Comparison of ENCODE assay signal across 22 mouse cellular contexts in the genomic region with DNA sequence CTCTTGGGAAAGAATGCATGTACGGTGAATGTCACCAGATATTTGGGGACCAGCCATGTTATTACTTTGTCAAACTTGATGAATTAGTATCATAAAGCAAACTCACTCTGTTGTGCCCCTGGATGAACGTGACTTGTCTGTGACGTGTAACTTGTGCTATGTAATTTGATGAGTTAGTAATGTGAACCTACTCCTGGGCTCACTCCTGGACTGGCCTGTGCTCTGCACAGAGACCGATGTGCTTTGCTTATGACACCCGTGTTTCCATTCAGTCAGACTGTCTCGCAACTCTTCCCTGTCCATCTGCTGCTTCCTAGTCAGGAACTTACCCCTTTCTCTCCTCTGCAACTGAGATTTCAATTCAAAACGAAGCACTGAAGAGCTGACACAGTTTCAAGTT. TPM values are rescaled to one million over a fixed set of nuclear protein-coding genes. Genes with fewer than 3 reads are reported as not detected.
A peak's percentile ranks its signal among the peaks of the same experiment; 100 is the strongest.
DNase-seq lines count a peak whose midpoint lies in the region; ATAC-seq and TF ChIP-seq lines count a peak whose summit lies in the region.
"Had no signal": no experiment of that assay in that cellular context is flagged by ENCODE, and none has a peak within 500 bp of the region (broad histone marks: within the 10 kb centered on the region; RNA-seq: fewer than 3 reads in every experiment).

No protein-coding gene starts in this region.

- no peak overlapping the region for H3K9ac ChIP-seq in heart, postnatal 0 days (replicated peaks; ENCODE audit: low read depth, low read length)
- no peak overlapping the region for H3K9ac ChIP-seq in lung, embryonic 16.5 days (ENCODE audit: low read length)
- H3K9ac ChIP-seq: embryonic facial prominence, embryonic 12.5 days; forebrain, embryonic 15.5 days; liver, embryonic 14.5 days; midbrain, embryonic 12.5 days had no signal

- peaks cover 15% of the 10 kb centered on the region; the same call in 1 of the 2 replicates for H3K4me1 ChIP-seq in heart, embryonic 10.5 days
- peaks cover 21% of the 10 kb centered on the region for H3K4me1 ChIP-seq in heart, postnatal 0 days (ENCODE audit: control insufficient read depth, insufficient read depth)
- peaks cover 10% of the 10 kb centered on the region; the same call in 1 of the 2 replicates for H3K4me1 ChIP-seq in lung, embryonic 16.5 days (replicated peaks; ENCODE audit: control insufficient read depth, insufficient read depth, low read length)
- H3K4me1 ChIP-seq in limb, embryonic 10.5 days: peaks cover 8% of the 10 kb centered on the region; the same call in 1 of the 2 replicates
- H3K4me1 ChIP-seq: embryonic facial prominence, embryonic 12.5 days; midbrain, embryonic 12.5 days had no signal

- no peak for TF ChIP-seq CTCF in heart, postnatal 0 days (IDR thresholded peaks at IDR 0.05; ENCODE audit: low read depth)

- peak; percentile 55 for DNase-seq in heart, embryonic 10.5 days (ENCODE audit: low spot score)
- DNase-seq in heart, postnatal 4 days: no peak
- DNase-seq in heart, postnatal 0 days (ENCODE audit: low spot score): no peak
- no peak for DNase-seq in heart, adult 9 months (ENCODE audit: low spot score in 2 of 2)
- DNase-seq in lung, adult 18-20 months: no peak
- peak; percentile 22 for DNase-seq in limb, embryonic 10.5 days (ENCODE audit: low spot score)
- no peak for DNase-seq in thymus, postnatal 25 days
- DNase-seq: adrenal gland, postnatal 10 days; cerebellum, adult 9-11 months; gastrocnemius, postnatal 14 days; kidney, adult 18-20 months; kidney, postnatal 36 days; thymus, postnatal 4 days had no signal

- 81% methylated on average over 7 of the region's 7 CpGs for WGBS in heart, embryonic 10.5 days
- WGBS in heart, postnatal 0 days: 72% methylated on average over 7 of the region's 7 CpGs
- 62% methylated on average over 7 of the region's 7 CpGs for WGBS in lung, embryonic 16.5 days
- WGBS in limb, embryonic 10.5 days: 86% methylated on average over 7 of the region's 7 CpGs

- H3K4me3 ChIP-seq in heart, embryonic 10.5 days: no peak overlapping the region
- H3K4me3 ChIP-seq in heart, postnatal 0 days (ENCODE audit: low read depth, low read length): no peak overlapping the region
- H3K4me3 ChIP-seq in lung, embryonic 16.5 days (ENCODE audit: low read length): no peak overlapping the region
- no peak overlapping the region for H3K4me3 ChIP-seq in limb, embryonic 10.5 days
- H3K4me3 ChIP-seq: embryonic facial prominence, embryonic 12.5 days; forebrain, embryonic 15.5 days; hindbrain, embryonic 10.5 days; midbrain, embryonic 12.5 days had no signal

- H3K27ac ChIP-seq in heart, embryonic 10.5 days: peak overlapping the region; percentile 13; the same call in 1 of the 2 replicates
- H3K27ac ChIP-seq in heart, postnatal 0 days (ENCODE audit: low read depth): peak overlapping the region; percentile 91
- peak overlapping the region; percentile 67 for H3K27ac ChIP-seq in lung, embryonic 16.5 days (ENCODE audit: low read length)
- H3K27ac ChIP-seq in limb, embryonic 10.5 days: no peak overlapping the region
- H3K27ac ChIP-seq: embryonic facial prominence, embryonic 12.5 days; forebrain, embryonic 15.5 days; hindbrain, embryonic 10.5 days; hindbrain, postnatal 0 days; liver, embryonic 14.5 days; midbrain, embryonic 12.5 days had no signal

- H3K27me3 ChIP-seq in heart, embryonic 10.5 days (ENCODE audit: insufficient read depth, poor library complexity, severe bottlenecking): no peaks in the 10 kb centered on the region
- no peaks in the 10 kb centered on the region for H3K27me3 ChIP-seq in heart, postnatal 0 days (ENCODE audit: control insufficient read depth, insufficient read depth, low read length)
- no peaks in the 10 kb centered on the region for H3K27me3 ChIP-seq in lung, embryonic 16.5 days (ENCODE audit: control insufficient read depth, insufficient read depth, low read depth, low read length)
- H3K27me3 ChIP-seq in limb, embryonic 10.5 days (ENCODE audit: low read depth, poor library complexity, severe bottlenecking): no peaks in the 10 kb centered on the region
- H3K27me3 ChIP-seq: embryonic facial prominence, embryonic 12.5 days; forebrain, embryonic 15.5 days; midbrain, embryonic 12.5 days had no signal

- ATAC-seq in heart, postnatal 0 days (ENCODE audit: insufficient read depth, low read depth): no peak
- ATAC-seq in lung, embryonic 16.5 days (ENCODE audit: low read depth): 0 out of 2 replicates have a peak, but pooled peaks have one; percentile 42
- ATAC-seq: forebrain, embryonic 15.5 days; hindbrain, postnatal 0 days had no signal

- no peak overlapping the region for H3K4me2 ChIP-seq in heart, postnatal 0 days (ENCODE audit: low read depth, low read length)
- no peak overlapping the region for H3K4me2 ChIP-seq in lung, embryonic 16.5 days (ENCODE audit: low read depth, low read length)
- H3K4me2 ChIP-seq: embryonic facial prominence, embryonic 12.5 days; forebrain, embryonic 15.5 days; midbrain, embryonic 12.5 days had no signal

- H3K36me3 ChIP-seq in heart, embryonic 10.5 days: no peaks in the 10 kb centered on the region
- H3K36me3 ChIP-seq in heart, postnatal 0 days (replicated peaks; ENCODE audit: control insufficient read depth, insufficient read depth, low read length): no peaks in the 10 kb centered on the region
- H3K36me3 ChIP-seq in lung, embryonic 16.5 days (ENCODE audit: control insufficient read depth, insufficient read depth, low read length): no peaks in the 10 kb centered on the region
- H3K36me3 ChIP-seq in limb, embryonic 10.5 days: no peaks in the 10 kb centered on the region
- H3K36me3 ChIP-seq: embryonic facial prominence, embryonic 12.5 days; forebrain, embryonic 15.5 days; hindbrain, embryonic 10.5 days; midbrain, embryonic 12.5 days had no signal

- TF ChIP-seq EP300 in heart, postnatal 0 days (IDR thresholded peaks at IDR 0.05; ENCODE audit: low read depth): no peak

- H3K9me3 ChIP-seq in heart, embryonic 10.5 days: no peaks in the 10 kb centered on the region
- no peaks in the 10 kb centered on the region for H3K9me3 ChIP-seq in heart, postnatal 0 days (replicated peaks; ENCODE audit: control insufficient read depth, low read length)
- no peaks in the 10 kb centered on the region for H3K9me3 ChIP-seq in lung, embryonic 16.5 days (ENCODE audit: control insufficient read depth, low read length)
- H3K9me3 ChIP-seq in limb, embryonic 10.5 days (replicated peaks): no peaks in the 10 kb centered on the region
- H3K9me3 ChIP-seq: embryonic facial prominence, embryonic 12.5 days; forebrain, embryonic 15.5 days; G1E; hindbrain, embryonic 10.5 days; midbrain, embryonic 12.5 days had no signal

RNA-seq across cellular contexts. Expression of gene Msrb3, which starts 15.4 kb away (rescaled TPM):
- polyA plus RNA-seq in heart, embryonic 10.5 days (2016; fragmentation: Nextera tagmentation; extraction: Ambion mirVana): 15.4 and 20.6 TPM in 2 replicates
- 100 to 1,000 TPM; 154 to 177 TPM for total RNA-seq in heart, postnatal 4 days (2021)
- total RNA-seq in heart, postnatal 0 days (2014; rRNA removed; ENCODE audit: low replicate concordance): 122 and 134 TPM in 2 replicates
- 29.5 and 45.0 TPM in 2 replicates for polyA plus RNA-seq in heart, postnatal 0 days (2015; fragmentation: Nextera tagmentation; extraction: Ambion mirVana)
- 12.4 and 14.0 TPM in 2 replicates for polyA plus RNA-seq in lung, embryonic 16.5 days (2015; fragmentation: Nextera tagmentation; extraction: Ambion mirVana)
- 5.4 and 7.2 TPM in 2 replicates for polyA plus RNA-seq in limb, embryonic 10.5 days (2016; fragmentation: Nextera tagmentation; extraction: Ambion mirVana)
- total RNA-seq: monocyte, adult 5-6 weeks had no signal
- polyA plus RNA-seq: G1E had no signal

Comparison
In these comparisons a context has a peak if more than half of its experiments do, and no peak if none do; other contexts are left out.
1. DNase-seq: peak in heart, embryonic 10.5 days (single experiment) and limb, embryonic 10.5 days (single experiment); none in heart, postnatal 4 days (single experiment), heart, postnatal 0 days (single experiment), heart, adult 9 months (0 of 2), lung, adult 18-20 months (0 of 2) and thymus, postnatal 25 days (single experiment).